Mouse (Mus musculus) bone marrow macrophage, adult 2 months (primary cell): ENCODE results near the gene Defa35.

Source experiments
- CTCF ChIP-seq: IDR thresholded peaks from 2 replicates; pipeline ENCODE4 v1.5.1; 2012; ENCODE audit warnings: low read depth, mild to moderate bottlenecking, low read length, moderate library complexity
- POLR2A ChIP-seq: IDR thresholded peaks from 2 replicates; pipeline ENCODE4 v1.6.1; 2012; ENCODE audit warnings: mild to moderate bottlenecking, low read depth, low read length, borderline replicate concordance

GRCm38 (mm10) chr8:21093106-21093505 lies 28.3 kb downstream of the Defa35 start:
- TF ChIP-seq CTCF (no peak), POLR2A (no peak)
